Mouse (Mus musculus): ENCODE measurements at regions not wholly inside any gene's neighbourhood (a gene's known extent, or its start where the extent isn't known, plus 50 kb on each side); places are given as distances from the start of the nearest gene placed in this dataset.

GRCm38 (mm10) chr16:70093224-70093623 lies 220.5 kb upstream of the Gbe1 start:
- DNase-seq (ENCODE audit: extremely low read depth, low read depth), result no peak

- no peak for DNase-seq (ENCODE audit: extremely low read depth, low read depth)
Measured at GRCm38 (mm10) chr16:70095221-70095620, 218.5 kb upstream of the Gbe1 start.

GRCm38 (mm10) chr16:70103791-70104378 lies 209.9 kb upstream of the Gbe1 start:
- DNase-seq (ENCODE audit: extremely low read depth, low read depth), result peak; percentile 24

GRCm38 (mm10) chr16:70141466-70141865 lies 172.3 kb upstream of the Gbe1 start:
- no peak for DNase-seq (ENCODE audit: extremely low read depth, low read depth)

GRCm38 (mm10) chr16:70147673-70148359 lies 165.9 kb upstream of the Gbe1 start:
- no peak for DNase-seq (ENCODE audit: extremely low read depth, low read depth)

GRCm38 (mm10) chr16:70154587-70154986 lies 159.2 kb upstream of the Gbe1 start:
- no peak for DNase-seq (ENCODE audit: extremely low read depth, low read depth)

- no peak for DNase-seq (ENCODE audit: extremely low read depth, low read depth)
Measured at GRCm38 (mm10) chr16:70160539-70160938, 153.2 kb upstream of the Gbe1 start.

- no peak for DNase-seq (ENCODE audit: extremely low read depth, low read depth)
Measured at GRCm38 (mm10) chr16:70175140-70175539, 138.6 kb upstream of the Gbe1 start.

- no peak for DNase-seq (ENCODE audit: extremely low read depth, low read depth)
Measured at GRCm38 (mm10) chr16:70178975-70179374, 134.8 kb upstream of the Gbe1 start.

- no peak for DNase-seq (ENCODE audit: extremely low read depth, low read depth)
Measured at GRCm38 (mm10) chr16:70213861-70214597, 99.7 kb upstream of the Gbe1 start.

- DNase-seq (ENCODE audit: extremely low read depth, low read depth), result no peak
Measured at GRCm38 (mm10) chr16:70214800-70215199, 98.9 kb upstream of the Gbe1 start.

GRCm38 (mm10) chr16:70227601-70228226 lies 86.0 kb upstream of the Gbe1 start:
- DNase-seq (ENCODE audit: extremely low read depth, low read depth), result no peak

- DNase-seq (ENCODE audit: extremely low read depth, low read depth), result no peak
Measured at GRCm38 (mm10) chr16:70232706-70233105, 81.0 kb upstream of the Gbe1 start.

GRCm38 (mm10) chr16:70235189-70235588 lies 78.6 kb upstream of the Gbe1 start:
- no peak for DNase-seq (ENCODE audit: extremely low read depth, low read depth)

- no peak for DNase-seq (ENCODE audit: extremely low read depth, low read depth)
Measured at GRCm38 (mm10) chr16:70239432-70239941, 74.3 kb upstream of the Gbe1 start.

- DNase-seq (ENCODE audit: extremely low read depth, low read depth), result no peak
Measured at GRCm38 (mm10) chr16:70244205-70244756, 69.5 kb upstream of the Gbe1 start.

- no peak for DNase-seq (ENCODE audit: extremely low read depth, low read depth)
Measured at GRCm38 (mm10) chr16:70244963-70245362, 68.8 kb upstream of the Gbe1 start.

- no peak for DNase-seq (ENCODE audit: extremely low read depth, low read depth)
Measured at GRCm38 (mm10) chr16:70259364-70259763, 54.4 kb upstream of the Gbe1 start.

GRCm38 (mm10) chr16:70260151-70260550 lies 53.6 kb upstream of the Gbe1 start:
- DNase-seq (ENCODE audit: extremely low read depth, low read depth), result no peak

Measured in MEL-GATA-1-ER (cell line).